Mouse (Mus musculus) erythroblast, adult 5-6 weeks (primary cell): ENCODE measurements around the gene Carnmt1. TPM values are rescaled to one million over a fixed set of nuclear protein-coding genes. Genes with fewer than 3 reads are reported as not detected.
"Not testable (repeated sequence)": the region's sequence is repeated elsewhere in the genome, so short reads cannot be mapped to it uniquely, and the experiment has no call there.

Experiments
- ATAC-seq: replicated peaks from 2 replicates; pipeline ENCODE4 v1.8.0; 2016; ENCODE audit warnings: moderate number of reproducible peaks, mild to moderate bottlenecking, moderate TSS enrichment, inconsistent platforms; ENCODE audit not compliant: poor library complexity, low FRiP score, severe bottlenecking
- total RNA-seq, 2 experiments: library from RNA; stranded (forward) in 1 of 2; stranded (reverse) in 1 of 2; fragments of 150-400 nt in 1 of 2; fragments of 200-764, 138-1000 nt in 1 of 2; gene quantifications; 2 replicates each; pipeline versions ENCODE4 v1.2.3 to v1.2.4; 2015 to 2017; ENCODE audit warnings: low replicate concordance in 2 of 2

Gene Carnmt1
- total RNA-seq, 2 experiments from 2014 or later: 9.3 to 10.2 TPM

DNA sequence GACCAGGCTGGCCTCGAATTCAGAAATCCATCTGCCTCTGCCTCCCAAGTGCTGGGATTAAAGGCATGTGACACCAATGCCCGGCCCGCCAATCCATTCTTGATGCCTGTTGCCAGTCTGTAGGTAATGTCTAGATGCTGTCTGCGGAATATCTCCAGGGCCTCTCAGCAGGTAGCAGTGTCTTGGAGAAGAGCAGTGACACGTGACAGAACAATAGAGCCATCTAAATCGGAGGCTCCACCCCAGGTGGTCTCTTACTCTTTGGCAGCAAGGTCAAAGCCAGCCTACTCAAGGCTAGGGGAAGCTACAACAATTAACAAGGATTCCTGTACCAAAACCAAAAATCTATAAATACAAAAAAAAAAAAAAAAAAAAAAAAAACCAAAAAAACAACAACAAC, 40.3 kb downstream of the Carnmt1 start:
- no peak for ATAC-seq

DNA sequence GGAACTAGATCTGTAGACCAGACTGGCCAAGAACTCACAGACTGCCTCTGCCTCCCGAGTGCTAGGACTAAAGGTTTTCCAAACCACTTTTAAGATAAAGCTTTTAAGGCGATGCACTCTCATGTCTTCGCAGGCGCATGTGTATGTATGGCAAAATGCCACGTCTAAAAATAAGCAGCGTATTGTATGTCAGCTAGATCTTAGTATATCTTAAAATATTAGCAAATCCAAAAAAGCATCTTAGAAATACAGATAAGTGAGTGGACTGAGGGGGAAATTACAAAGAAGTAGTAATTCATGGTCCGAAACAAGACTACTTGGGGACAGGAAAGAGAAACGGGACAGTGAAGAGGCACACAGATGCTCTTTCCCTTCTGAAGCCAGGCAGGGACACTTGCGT, 41.0 kb downstream of the Carnmt1 start:
- no peak for ATAC-seq

DNA sequence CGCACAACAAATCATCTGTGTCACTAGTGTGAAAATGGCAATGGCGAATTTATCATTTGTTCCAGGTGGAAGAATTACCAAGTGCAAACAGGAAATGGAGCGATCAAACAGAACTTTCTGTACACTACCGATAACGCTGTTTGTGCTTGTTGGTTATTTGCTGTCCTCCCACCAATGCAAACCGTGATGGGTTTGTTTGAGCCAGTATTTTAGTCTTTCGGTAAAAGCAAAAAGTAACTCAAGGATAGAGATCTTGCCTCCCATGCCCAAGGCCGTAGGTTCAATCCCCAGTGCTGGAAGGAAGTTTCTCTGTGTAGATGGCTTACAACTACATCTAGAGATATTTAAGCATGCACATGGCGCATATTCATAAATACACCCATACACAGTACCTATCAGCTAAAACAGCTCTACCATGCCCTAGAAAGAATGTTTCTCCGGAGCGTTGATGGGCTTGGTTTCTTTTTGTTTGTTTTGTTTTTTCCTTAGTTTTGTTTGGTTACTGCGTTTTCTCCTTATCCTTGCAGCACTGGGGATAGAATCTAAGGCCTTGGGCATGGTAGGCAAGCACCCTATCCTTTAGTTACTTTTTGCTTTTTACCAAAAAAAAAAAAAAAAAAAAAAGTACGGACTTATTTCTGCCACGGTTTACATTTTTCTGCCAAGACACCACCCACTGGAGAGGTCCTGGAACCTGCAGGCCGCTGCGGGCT, 41.7 kb downstream of the Carnmt1 start:
- ATAC-seq: peak; percentile 33

DNA sequence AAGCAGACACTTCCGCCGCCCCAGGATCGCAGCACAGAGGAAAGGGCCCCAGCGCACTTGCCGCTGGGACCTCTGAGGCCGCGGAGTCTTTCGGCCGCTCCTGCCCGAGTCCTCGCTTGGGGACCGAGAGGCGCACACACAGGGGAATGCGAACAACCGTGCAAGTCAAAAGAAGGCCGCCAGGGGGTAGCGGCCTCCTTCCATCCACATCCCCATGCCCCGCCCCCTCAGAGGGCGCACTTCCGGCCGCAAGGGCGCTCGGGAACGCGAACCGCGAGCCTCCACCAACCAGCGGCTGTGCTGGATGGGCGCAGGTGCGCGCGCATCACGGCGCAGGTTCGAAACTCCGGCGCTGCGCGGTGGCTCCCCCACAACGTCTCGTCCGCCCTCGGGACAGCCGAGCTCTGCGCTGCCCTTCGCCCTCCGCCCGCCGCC, 42.3 kb downstream of the Carnmt1 start, which contains the start of gene D030056L22Rik:
D030056L22Rik (plus strand) TSS at position 328 of the 435 bp plus-strand sequence.
- peak; percentile 94 for ATAC-seq

DNA sequence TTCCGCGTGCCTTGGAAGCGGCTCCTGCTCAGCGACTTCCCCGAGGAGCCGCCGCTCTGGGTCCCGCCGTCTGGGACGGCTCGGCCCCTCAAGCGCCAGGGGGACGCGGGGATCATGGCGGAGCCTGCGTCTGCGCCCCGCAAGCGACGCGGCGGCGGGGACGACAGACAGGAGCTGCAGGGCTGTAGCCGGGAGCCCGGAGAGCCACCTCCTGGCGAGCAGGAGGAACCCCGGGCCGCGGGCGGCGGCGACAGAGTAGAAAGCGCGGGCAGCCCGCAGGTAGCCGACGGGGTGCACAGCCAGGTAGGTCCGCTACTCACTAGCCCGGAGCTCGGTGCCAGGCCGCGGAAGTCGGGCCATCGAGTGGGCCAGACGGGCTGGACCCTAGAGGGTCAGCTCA, 42.8 kb downstream of the Carnmt1 start:
- not testable (repeated sequence) for ATAC-seq

DNA sequence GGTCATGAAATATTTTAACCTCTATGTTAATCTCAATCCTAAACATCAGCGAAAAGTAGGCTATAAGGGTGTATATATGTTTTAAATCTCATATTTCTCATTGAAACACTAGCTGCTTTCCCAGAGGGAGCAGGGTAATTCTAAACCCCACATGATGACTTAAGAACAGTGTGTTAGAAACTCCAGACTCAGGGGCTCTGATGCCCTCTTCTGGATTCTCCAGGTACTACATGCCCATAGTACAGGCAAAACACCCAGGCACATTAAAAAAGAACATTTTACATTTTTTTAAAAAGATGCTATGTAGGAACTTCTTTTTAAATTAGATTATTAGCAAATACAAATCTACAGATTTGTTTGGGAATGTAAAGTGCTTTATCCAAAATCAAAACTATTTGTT, 45.8 kb downstream of the Carnmt1 start:
- ATAC-seq: 0 out of 2 replicates have a peak, but pooled peaks have one; percentile 31

DNA sequence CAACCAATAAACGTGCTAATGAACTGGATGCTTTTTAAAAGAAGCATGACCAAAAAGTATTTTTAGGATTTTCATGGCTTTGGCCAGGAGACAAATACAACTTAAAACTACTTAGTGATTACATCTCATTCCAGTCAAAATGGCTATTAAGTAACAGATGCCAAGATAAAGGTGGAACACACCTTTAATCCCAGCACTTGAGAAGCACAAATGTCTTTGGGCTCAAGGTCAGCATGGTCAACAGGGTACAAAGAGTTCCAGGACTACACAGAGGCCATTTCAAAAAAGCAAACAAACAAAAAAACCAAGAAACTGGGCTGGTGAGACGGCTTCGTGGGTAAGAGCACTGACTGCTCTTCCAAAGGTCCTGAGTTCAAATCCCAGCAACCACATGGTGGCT, 49.8 kb downstream of the Carnmt1 start:
- no peak for ATAC-seq

DNA sequence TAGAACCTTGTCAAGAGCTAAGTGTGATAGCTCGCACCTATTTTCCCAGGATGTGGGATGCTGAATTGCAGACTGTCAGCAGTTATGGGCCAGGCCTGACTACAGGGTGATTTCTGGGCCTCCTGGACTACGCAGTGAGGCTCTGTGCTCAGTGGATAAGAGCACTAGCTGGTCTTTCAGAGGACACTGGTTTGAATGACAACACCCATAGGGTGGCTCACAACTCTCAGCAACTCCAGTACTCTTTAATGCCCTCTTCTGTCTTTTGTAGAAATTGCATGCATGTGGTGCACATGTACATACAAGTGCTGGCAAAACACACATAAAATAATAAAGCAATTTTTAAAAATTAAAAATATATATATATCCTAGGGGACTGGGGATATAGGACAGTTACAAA, 54.6 kb downstream of the Carnmt1 start:
- no peak for ATAC-seq

DNA sequence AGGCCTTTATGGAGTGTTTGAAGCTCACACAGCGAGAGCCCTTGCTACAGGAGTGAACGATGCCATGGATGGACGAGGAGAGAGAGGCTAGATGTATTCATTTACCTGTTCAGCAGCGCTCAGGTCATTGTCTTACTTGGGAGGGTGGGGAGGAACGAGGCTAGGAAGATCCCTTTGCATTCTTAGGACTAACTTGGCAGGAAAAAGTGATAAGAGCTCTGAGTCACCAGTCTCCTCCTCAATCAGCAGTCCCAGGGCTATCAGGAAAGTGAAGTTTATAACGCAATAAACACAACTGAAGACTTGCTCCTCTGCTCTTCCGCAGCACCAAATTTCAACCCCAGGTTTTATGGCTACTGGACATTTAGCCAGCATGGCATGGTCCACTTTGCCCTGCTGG, 59.7 kb downstream of the Carnmt1 start:
- no peak for ATAC-seq

DNA sequence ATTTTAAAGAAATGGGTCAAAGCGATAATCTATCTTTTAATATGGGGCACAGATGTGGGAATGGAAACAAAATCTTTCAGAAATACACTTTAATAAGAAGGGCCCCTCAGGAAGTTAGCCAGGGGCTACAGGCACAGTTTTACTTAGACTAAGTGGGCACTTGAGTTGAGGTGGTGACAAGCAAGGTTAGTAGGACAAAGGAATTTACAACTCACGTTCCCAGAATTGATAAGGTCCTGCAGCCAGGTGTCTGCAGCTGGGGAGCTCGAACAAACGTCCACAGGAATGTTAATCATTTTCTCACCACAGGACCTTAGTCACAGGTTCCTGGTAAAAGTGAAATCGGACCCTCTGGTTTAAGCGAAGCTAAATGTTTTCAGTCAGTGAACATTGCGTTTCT, 60.5 kb downstream of the Carnmt1 start:
- ATAC-seq: no peak

DNA sequence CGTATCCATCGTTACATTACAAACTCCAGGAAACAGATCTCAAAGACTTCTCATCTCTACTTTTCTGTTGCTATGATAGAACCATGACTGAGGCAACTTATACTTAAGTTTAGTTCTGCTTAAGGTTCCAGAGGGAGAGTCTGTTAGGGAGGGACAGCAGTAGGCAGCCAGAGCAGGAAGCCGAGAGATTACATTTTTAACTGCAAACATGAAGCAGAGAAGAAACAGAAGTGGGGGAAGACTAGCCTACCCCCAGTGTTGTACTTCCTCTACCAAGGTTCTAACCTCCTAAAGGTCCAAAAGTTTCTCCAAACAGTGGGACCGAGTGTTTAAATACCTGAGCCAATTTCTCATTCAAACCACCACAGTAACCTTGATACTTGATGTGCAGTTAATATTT, 65.3 kb downstream of the Carnmt1 start:
- ATAC-seq: no peak

DNA sequence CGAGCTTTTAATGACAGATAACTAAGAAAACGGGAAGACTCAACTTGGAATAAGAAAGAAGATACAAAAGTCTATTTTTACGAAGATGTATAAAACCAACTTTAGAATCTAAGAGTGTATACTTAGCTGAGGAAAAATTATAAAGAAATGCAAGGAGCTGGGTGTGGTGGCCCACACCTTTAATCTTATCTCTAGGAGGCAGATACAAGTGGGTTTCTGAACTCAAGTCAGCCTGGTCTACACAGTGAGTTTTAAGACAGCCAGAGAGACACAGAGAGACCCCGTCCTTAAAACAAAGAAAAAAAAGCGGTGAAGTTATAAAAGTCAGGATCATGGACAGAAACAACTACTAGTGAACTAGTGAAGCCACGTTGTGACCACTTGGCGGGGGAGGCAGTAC, 68.6 kb downstream of the Carnmt1 start:
- no peak for ATAC-seq

DNA sequence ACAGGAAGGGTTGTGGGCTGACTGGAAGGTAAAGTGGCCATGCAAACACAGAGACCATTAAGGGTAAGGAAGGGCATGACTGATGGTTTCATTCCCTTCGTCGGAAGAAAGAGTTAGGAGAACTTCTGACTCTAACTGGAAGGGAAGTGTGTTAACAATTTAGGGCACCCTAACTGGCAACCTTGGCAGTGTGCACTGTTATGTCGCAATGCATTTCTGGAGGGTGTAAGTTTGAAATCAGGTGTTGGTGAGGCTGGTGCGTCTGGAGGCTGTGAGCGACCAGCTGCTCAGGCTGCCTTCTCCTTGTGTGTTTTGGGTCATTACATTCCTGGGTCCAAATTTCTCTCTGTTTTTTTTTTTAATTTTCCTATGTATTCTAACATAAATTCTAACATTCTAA, 73.4 kb downstream of the Carnmt1 start:
- no peak for ATAC-seq

DNA sequence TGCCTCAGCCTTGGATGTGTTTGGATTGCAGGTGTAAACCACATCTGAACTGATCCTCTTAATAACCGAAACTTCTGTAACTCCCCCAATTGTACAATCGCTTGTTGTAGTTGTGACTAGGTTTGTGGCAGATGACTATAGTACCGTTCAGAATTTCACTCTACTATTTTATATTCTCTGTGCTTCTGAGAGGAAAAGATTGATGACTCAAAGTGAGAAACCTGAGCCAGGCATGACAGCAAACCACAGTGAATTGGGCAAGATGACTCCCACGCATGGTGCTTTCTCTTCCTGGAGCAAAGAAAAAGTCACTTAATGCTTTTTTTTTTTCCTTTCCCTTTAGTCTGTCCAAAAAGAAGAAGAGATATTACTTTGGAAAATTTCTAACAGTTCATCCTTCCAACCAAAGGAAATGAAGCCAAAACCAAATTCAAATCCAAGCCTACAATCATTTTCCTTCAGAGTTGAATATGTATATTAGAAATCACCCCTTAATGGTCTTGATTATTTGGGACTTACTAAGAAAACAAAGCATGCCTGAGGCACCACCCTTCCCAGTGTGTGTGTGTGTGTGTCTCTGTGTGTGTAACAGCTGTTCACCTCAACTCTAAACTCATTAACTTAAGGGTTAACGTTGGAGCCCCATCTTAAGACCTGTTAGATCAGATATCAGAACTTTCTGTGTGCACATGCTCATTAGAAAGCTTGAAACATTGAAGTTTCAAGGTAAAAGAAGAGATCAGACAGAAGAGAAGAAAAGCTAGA, 76.2 kb downstream of the Carnmt1 start:
- no peak for ATAC-seq

DNA sequence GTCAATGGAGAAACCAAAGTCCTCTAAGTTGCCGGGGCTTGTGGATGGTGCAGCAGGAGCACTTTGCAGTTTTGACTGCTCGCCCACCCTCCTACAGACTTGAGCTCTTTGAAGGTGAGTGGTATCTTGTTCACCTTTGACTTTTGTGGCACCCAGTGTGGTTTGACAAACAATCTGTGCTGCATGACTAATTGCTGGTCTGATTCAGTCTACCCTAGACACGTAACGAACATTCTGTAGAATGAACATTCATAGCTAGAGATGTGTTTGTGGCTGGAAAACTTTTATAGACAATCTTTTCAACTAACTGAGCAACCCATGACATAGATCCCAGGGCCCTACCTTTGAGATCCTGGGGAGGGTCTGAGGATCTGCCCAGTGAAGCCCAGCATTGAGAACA, 76.8 kb downstream of the Carnmt1 start:
- no peak for ATAC-seq

DNA sequence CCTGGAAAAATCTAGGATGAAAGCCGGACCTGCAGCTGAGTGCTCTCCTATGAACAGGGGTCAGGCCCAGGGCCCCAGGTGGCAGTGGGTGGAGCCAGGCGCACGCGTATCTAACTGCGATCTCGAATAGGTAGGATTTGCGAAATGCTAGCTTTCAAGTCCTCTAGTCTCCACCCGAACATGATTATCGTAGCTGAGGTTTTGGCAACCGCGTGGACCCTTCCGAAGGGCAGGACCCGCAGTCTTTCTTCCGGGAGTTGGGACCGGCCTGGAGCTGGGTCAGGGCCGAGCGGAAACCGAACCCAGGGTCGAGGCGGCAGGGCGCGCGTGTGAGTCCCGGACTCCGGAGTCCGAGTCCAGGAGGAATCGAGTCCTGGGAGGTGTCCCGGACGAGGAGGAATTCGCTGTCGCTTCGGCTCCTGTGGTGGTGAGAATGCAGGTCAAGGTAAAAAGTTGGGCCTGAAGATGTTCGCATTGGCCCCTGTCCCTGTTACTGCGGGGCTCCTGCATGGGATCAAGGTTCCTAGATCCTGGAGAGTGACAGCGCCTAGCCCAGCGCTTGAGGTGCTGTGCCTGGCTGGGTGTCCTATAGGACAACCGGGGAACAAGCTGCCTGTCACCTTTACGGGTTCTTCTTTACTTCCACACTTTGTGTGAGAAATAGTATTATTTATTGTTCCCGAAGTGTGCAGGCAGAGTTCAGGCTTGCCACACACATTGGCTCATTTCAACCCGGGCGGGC, 79.2 kb downstream of the Carnmt1 start, which contains the start of gene Trpm6:
Trpm6 (plus strand) TSS at position 386 of the 742 bp plus-strand sequence.
- no peak for ATAC-seq

Other genes with a start within 250 kb of the Carnmt1 start
- 49.9 and 65.9 TPM in 2 replicates for gene Ostf1, start 38.9 kb upstream of the Carnmt1 start, total RNA-seq (2015; ENCODE audit: low replicate concordance)
- 59.0 and 70.4 TPM in 2 replicates for gene Ostf1, start 38.9 kb upstream of the Carnmt1 start, total RNA-seq (2017; ENCODE audit: low replicate concordance)
- 0.63 and 1.7 TPM in 2 replicates for gene Nmrk1, start 38.8 kb upstream of the Carnmt1 start, total RNA-seq (2015; ENCODE audit: low replicate concordance)
- 1.1 and 1.8 TPM in 2 replicates for gene Nmrk1, start 38.8 kb upstream of the Carnmt1 start, total RNA-seq (2017; ENCODE audit: low replicate concordance)
- 30.1 and 40.0 TPM in 2 replicates for gene D030056L22Rik, start 42.4 kb downstream of the Carnmt1 start, total RNA-seq (2015; ENCODE audit: low replicate concordance)
- gene D030056L22Rik, start 42.4 kb downstream of the Carnmt1 start, total RNA-seq (2017; ENCODE audit: low replicate concordance): 17.3 and 21.9 TPM in 2 replicates
- gene Trpm6, start 79.2 kb downstream of the Carnmt1 start, total RNA-seq (2015; ENCODE audit: low replicate concordance): not detected in 2 replicates
- gene Trpm6, start 79.2 kb downstream of the Carnmt1 start, total RNA-seq (2017; ENCODE audit: low replicate concordance): 0.68 TPM in 1 of 2 replicates, not detected in the other